Mouse (Mus musculus) c-Kit-positive CD71-positive TER-119-negative erythroid progenitor cells, embryonic 14.5 days (primary cell): ENCODE data around the gene Wiz.
A peak's percentile ranks its signal among the peaks of the same experiment; 100 is the strongest.

Experiments
- DNase-seq: peaks from one replicate; pipeline ENCODE4 v3.0.0-alpha.2; 2013; ENCODE audit warnings: low read depth

Wiz gene

GRCm38 (mm10) chr17:32349037-32349732 is 40.1 kb downstream of the Wiz start:
- peak; percentile 59 for DNase-seq

DNA sequence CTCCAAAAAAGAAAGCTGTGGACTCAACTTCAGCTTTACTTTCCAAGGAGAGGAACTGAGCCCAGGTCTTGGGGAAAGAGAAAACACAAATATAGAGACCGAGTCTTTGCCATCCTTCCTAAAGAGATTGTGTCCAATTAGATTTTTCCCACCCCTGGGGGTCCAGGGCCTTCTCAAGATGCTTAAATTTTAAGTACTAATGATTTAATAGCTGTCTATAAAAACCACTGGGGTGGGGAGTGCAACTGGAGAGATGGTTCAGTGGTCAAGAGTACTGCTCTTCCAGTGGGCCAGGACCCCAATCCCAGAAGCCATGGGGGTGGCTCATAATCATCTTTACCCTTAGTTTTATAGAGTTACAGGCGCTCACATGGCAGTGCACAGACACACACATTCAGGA is 40.8 kb downstream of the Wiz start:
- DNase-seq = no peak

DNA sequence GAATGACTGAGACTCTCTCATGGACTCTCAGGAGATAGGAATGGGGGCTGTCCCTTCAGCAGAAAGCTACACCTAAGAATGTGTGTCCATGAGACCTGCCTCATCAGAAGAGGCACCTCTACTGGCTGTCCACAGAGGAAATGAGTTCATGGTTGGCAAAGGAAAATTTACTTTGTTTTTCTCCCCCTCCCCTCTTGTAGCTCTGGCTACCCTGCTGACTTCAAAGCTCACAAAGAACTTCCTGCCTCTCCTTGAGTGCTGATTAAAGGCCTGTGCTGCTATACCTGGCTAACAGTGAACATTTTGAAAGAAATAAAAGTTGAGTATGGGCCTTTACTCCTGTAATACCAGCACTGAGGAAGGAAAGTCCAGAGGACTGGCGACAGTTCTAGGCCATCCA is 48.1 kb downstream of the Wiz start:
- no peak for DNase-seq

GRCm38 (mm10) chr17:32340110-32340509 is 49.1 kb downstream of the Wiz start:
- DNase-seq = no peak

GRCm38 (mm10) chr17:32335869-32336268 is 53.4 kb downstream of the Wiz start:
- no peak for DNase-seq

DNA sequence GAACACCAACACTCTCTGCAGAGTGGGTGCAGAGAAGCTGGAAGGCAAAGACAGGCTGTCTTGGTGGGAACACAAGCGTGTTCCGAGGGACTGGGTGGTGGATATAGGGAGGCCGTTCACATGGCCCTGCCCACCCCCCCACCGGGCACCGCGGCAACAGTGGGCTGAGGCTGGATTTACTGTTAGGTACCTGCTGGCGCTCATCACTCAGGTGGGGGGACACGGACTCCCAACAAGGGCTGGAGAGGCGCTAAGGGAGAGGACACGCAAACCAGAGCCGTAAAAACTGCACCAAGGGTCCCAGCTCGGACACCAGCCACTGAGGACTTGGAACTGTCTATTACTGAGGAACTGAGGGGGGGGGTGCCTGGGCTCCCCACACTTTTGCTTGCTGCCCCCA is 54.3 kb downstream of the Wiz start:
- DNase-seq = no peak

GRCm38 (mm10) chr17:32333675-32334303 is 55.5 kb downstream of the Wiz start:
- DNase-seq = no peak

GRCm38 (mm10) chr17:32327501-32327900 is 61.7 kb downstream of the Wiz start:
- DNase-seq = no peak

DNA sequence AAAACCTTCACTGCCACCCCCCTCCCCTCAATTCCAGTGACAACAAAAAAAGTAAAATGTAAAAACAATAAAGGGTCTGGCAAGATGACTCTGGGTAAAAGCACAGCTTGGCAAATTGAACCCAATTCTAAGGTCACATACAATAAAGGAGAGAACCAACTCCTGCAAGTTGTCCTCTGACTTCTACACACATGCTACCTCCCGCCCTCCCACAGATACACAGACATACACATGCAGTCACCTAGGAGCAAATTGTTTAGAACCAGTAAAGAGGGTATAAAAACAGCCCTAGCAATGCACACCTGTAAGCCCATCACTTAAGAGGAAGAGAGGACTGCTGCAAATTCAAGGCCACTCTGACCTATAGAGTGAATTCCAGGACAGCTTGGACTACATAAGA is 66.4 kb downstream of the Wiz start:
- no peak for DNase-seq

DNA sequence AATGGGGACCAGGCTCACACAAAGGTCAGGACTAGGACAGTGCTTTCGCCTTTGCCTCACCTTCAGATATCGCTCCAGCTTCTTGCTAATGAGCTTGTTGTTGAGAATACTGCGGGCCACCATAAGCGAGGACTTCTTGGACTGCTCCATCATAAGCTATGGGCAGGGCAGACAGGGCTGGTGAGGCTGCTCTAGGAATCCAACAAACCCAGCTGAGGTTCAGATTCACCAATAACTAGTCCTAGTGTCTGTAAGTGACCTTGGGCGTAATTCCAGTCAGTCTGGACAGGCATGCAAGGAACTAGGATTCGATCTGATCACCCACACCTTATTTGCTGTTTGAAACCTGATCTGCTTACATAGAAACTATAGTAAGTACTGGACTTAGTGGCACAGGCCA is 67.4 kb downstream of the Wiz start:
- DNase-seq = no peak

DNA sequence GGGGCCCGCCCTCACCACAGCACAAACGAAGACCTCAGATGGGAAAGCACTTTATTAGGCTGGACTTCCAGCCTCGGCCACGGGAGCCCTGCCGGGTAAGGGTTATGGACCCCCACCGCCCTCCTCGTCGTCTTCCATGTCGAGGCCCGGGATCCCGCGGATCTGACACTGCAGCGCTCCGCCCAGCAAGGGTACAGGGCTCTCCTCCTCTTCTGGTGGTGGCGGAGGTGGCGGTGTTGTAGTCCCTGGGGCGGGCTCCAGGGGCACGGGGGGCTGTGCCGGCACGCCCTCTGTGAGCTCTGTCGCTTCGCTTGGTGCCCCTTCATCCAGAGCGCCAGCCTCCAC is 67.9 kb downstream of the Wiz start:
- no peak for DNase-seq

GRCm38 (mm10) chr17:32320597-32321389 is 68.4 kb downstream of the Wiz start, which contains the start of gene Akap8:
Akap8 (minus strand) TSS chr17:32321238.
- DNase-seq = peak; percentile 96

- DNase-seq = no peak
Measured at GRCm38 (mm10) chr17:32319950-32320349, 69.3 kb downstream of the Wiz start.

DNA sequence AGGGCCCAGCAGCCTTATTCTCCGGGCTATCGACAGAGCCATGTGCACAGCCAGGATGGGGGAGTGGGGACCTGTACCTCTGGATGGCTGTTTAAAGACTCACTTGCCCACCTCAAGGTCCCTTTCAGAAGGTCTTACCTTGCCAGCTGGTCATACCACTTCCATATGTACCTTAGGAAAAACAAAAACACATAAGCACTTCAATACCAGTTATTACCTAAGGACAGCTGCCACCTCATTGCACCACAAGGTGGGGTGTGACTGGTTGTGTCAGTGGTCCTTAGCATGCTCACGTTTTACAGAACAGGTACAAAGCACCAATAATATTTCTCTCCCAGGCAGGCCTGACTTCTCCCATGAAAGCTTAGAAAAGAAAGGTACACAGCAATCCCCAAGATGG is 71.5 kb downstream of the Wiz start:
- DNase-seq = no peak

DNA sequence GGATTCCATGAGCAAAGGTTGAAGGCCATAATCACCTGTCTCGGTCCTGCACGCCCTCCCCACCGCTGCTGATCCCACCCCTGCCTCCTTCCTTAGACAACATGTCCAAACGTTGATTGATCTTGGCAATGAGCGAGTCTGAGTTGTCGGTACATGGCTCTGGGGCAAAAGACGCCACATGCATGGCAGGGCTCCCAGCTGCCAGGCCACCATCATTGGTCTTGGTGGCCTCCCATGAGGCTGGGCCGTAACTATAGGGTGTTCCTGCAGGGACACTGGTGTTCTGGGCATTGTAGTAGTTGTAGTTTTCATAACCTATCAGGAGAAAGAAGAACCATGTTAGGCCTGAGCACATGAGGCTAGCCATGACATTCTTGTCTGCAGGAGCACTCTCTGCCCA is 72.2 kb downstream of the Wiz start:
- no peak for DNase-seq

DNA sequence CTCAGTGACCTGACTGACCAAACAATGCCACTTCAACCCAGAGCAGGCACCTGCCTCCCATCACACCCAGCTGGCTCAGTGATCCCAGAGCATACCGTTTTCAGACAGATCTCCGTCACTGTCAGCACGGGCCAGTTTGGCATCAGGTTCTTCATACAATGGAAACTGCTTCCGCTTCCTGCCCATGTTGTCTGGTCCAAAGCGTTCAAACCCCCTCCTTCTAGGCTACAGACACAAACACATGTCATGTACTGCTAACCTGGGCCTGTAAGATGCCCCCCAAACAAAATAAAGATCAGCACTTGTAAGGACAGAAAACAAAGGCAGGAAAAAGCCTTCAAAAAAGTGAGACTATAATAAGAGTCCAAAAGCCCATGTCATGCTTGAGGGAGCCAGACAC is 73.7 kb downstream of the Wiz start:
- no peak for DNase-seq

DNA sequence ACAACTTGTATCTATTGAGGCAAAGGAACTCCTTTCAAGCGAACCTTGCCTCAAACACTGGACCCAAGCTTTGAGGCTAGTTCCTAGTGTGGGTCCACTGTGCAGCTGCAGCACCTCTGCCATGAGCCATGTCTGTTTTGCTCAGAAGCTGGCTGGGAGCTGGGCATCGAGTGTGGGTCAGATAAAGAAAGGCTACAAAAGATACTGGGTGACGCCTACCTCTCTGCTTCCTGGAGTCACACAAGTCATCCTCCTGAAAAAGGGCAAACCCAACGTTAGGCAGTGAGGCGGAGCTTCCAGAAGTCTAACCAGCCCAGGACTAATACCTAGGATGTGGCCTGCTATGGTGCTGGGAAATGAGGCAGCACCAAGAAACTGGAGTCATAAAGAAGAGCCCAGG is 75.3 kb downstream of the Wiz start:
- no peak for DNase-seq

GRCm38 (mm10) chr17:32312801-32313200 is 76.4 kb downstream of the Wiz start:
- no peak for DNase-seq

DNA sequence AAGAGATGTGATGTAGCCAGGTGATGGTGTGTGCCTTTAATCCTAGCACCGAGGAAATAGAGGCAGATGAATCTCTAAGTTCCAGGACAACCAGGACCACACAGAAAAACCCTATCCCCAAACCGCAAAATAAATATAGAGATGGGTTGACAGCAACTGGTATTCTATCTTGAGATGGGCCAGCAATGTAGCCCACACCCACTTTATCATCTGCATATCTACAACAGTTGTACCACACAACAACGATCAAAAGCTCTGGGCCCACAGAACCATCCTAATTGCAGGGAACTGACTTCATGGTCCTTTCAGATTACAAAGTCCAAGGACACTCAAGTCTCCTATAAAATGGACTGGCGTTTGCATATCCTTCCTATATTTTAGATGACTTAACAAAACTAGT is 81.3 kb downstream of the Wiz start:
- no peak for DNase-seq
